Mouse (Mus musculus) left cerebral cortex, postnatal 36 days (tissue): ENCODE data around the gene Trpm3. TPM values are rescaled to one million over a fixed set of nuclear protein-coding genes. Genes with fewer than 3 reads are reported as not detected.

Experiments used
- DNase-seq, 2 experiments: peaks; one replicate each; pipeline ENCODE4 v3.0.0; 2021 to 2022; ENCODE audit warnings: low spot score in 2 of 2, mixed read lengths in 1 of 2
- intact Hi-C: fragments of 180-260 bp; cut with DNase I; formaldehyde crosslinking; loops from one replicate; pipeline ENCODE4 v1.15.1; 2025
- total RNA-seq, 2 experiments: library from RNA; stranded (reverse); gene quantifications; 2 replicates each; pipeline ENCODE4 v1.2.3; 2021

The Trpm3 gene
- total RNA-seq, 2 experiments from 2014 or later = 26.6 to 37.4 TPM

DNA sequence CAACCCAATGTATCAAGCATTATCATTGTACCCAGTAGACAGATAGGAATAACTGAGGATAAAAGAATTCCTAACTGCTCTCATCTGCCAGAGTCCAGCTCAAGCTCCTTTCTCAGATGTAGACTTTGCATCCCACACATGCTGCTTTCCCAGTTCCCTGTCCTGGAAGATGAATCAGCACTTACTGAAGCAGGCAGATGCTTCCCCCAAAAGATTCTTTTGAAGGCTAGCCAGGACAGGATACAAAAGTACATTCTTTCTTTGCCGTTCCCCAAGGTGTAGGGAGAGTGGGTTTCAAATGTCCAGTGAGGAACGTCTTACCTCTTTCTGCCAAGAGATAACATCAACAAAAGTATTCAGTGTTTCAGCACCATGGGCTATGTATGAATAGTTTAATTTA lies 556.6 kb downstream of the Trpm3 start:
- intact Hi-C loops = no loop called here
- DNase-seq = peak; percentile 13 to 21

- DNase-seq = no peak
- intact Hi-C loops = no loop called here
Observed at GRCm38 (mm10) chr19:22698737-22699136, 559.9 kb downstream of the Trpm3 start.

DNA sequence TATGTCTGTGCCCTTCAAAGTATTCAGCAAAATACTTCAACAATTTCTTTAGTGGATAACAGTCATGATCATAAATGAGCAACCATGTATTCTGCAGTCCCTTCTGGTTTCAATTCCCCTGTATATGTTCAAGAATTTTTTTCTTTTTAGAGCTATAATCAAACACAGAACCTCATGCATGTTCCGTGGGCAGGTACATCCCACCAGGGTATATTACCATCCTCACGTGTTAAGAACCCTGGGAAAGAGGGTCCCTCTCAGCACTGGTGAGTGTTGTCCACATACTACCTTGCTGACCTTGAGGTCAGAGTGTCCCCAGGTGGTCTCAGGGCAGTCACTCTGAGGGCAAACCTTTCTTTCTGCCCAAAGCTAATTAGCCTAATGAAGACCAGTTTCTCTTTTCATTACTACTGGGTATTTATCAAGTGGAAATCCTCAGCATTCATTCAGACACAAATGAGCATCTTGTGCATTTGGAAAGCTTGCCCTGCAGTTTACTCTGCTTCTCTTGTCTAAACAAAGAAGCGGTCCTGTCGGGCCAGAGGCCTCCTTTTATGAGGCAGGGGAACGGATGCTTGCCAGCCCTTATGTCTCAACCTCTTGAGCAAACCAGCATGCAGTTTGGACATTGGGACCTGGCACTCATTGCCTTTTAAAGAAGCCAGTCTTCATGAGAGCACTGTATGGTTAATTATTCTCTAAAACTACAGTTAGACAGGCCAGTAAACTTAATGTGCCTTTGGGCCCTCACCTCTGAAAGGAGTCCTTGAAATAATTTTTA lies 562.2 kb downstream of the Trpm3 start:
- intact Hi-C loops = no loop called here
- no peak for DNase-seq

DNA sequence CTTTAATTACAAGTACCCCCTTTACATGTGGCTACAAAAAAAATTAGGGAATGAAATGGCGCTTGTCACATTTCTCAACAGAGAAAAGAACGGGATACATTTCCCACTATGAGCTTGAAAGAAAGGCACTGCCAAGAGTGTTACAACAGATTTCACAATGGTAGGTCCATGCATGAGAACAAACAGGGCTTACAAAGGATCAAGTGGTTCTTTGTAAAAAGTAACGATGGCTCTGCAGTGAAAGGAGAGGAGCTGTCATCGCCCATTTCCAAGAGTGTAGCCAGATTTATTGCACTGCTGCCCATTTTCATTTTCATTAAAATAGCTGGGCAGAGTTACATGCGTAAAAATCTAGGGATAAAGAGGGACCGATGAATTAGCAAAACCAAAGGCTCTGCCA lies 565.0 kb downstream of the Trpm3 start:
- no peak for DNase-seq
- intact Hi-C loops = no loop called here

GRCm38 (mm10) chr19:22705414-22705813 lies 566.6 kb downstream of the Trpm3 start:
- intact Hi-C loops = no loop called here
- DNase-seq = no peak

- no peak for DNase-seq
- intact Hi-C loops = no loop called here
Observed at GRCm38 (mm10) chr19:22719027-22719426, 580.2 kb downstream of the Trpm3 start.

GRCm38 (mm10) chr19:22729846-22730245 lies 591.0 kb downstream of the Trpm3 start:
- DNase-seq = no peak
- intact Hi-C loops = no loop called here

DNA sequence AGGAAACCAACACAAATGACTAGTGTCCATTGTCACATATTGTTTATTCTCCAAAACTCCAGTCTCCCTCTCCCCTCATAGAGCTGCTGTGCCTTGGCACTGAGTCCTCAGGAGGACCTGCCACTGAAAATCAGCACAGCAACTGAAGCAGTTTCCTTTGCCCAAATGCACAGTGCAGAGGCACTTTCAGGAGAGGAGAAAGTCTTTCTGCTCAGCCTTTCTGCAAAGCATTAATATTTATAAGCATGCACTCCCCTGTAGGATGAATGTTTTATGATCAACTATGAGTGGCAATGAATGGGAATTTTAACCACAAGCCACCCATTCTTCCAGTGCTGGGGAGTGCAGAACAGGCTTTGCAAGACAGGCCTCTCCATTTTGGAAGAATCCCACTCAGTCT lies 592.1 kb downstream of the Trpm3 start:
- no peak for DNase-seq
- intact Hi-C loops = no loop called here

DNA sequence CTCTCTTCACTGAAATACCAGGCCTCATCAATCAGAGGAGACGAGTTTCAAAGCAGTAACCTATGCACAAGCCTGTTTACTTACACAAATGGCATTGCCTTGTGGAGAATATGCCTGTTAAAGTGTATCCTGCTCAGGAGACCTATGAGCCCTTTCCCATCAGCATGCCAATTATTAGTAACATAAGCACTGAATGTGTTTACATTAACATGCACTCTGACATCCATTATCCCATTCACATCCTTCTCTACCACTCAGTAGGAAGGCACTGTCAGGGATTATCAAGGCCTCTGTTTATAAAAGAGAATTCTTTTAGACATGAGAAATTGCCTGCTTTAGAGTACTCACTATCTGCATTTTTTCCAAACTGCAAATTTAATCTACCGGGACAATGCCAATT lies 598.0 kb downstream of the Trpm3 start:
- intact Hi-C loops = no loop called here
- no peak for DNase-seq

GRCm38 (mm10) chr19:22739240-22739639 lies 600.4 kb downstream of the Trpm3 start:
- no peak for DNase-seq
- intact Hi-C loops = no loop called here

DNA sequence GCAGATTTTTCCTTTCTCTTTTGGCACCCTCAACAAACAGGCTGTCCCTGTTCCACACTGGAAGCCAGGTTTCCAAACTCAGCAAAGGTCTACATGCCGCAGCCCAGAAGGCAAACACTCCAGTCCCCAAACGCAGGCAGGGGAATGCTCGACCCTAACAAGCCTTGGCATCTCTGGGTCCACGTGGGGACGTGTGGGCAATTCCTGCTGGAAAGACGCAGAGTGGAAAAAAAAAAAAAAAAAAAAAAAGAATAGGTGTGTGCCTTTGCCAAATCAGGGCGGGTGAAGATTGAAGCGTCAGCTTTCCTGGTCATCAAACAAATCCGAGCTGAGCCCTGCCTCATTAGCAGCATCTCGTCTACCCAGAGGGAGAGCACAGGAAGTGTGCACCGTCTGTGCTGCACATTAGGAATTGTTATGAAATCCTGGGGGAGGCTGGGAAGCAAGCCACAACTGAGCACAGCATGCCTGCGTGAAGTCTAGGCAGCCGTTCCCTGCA lies 614.5 kb downstream of the Trpm3 start:
- intact Hi-C loops = no loop called here
- DNase-seq = peak; percentile 53 to 57

- intact Hi-C loops = no loop called here
- DNase-seq = no peak
Observed at GRCm38 (mm10) chr19:22754071-22754470, 615.2 kb downstream of the Trpm3 start.

GRCm38 (mm10) chr19:22754498-22754897 lies 615.7 kb downstream of the Trpm3 start:
- intact Hi-C loops = no loop called here
- DNase-seq = no peak

DNA sequence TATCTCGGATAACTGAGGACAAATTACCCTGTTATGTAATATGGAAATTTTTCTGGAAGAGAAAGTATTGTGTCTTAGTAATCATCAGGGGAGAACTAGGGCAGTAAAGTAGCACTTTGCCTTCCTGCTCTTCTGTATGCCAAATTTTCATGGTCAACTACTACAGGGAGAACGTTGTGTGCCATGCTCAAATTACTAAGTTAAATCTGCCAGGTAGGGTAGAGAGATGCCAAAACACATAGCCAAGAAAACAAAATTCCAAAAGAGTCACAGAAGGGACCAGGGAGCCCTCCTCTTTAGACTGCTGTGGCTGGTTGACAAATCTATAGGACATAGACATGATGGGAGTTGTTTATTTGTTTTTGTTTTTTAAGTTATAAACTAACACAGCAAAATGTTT lies 619.6 kb downstream of the Trpm3 start:
- DNase-seq = no peak
- intact Hi-C loops = no loop called here

DNA sequence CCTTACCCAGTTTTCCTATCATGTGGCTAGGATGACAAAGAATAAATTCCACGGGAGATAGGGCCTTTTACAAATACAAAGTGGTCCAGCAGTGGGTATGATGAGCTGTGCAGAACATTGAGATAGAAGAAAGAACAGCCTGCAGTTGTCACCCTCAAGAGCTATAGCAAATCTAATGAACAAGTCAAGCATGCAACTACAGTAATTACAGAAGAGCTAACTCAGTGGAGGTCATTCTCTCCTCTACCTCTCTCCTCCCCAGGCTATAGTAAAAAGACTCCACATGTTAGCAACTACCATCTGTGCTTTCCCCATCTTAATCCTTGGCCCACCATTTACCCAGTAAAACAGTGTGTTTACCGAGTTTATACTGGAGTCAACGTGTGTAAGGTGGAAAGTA lies 629.4 kb downstream of the Trpm3 start:
- no peak for DNase-seq
- intact Hi-C loops = no loop called here

- intact Hi-C loops = no loop called here
- DNase-seq = no peak
Observed at GRCm38 (mm10) chr19:22775191-22775695, 636.4 kb downstream of the Trpm3 start.

GRCm38 (mm10) chr19:22780192-22780843 lies 641.5 kb downstream of the Trpm3 start:
- DNase-seq = no peak
- intact Hi-C loops = no loop called here

- peak; percentile 5 to 21 for DNase-seq
Observed at GRCm38 (mm10) chr19:22781579-22781978, 642.7 kb downstream of the Trpm3 start.

GRCm38 (mm10) chr19:22783745-22784144 lies 644.9 kb downstream of the Trpm3 start:
- DNase-seq = no peak
- intact Hi-C loops = no loop called here

More at GRCm38 (mm10) chr19:22781579-22781978, 642.7 kb downstream of the Trpm3 start:
- intact Hi-C loops = no loop called here

GRCm38 (mm10) chr19:22789753-22790152 lies 650.9 kb downstream of the Trpm3 start:
- DNase-seq = no peak
- intact Hi-C loops = no loop called here

GRCm38 (mm10) chr19:22796996-22797395 lies 658.1 kb downstream of the Trpm3 start:
- intact Hi-C loops = no loop called here
- no peak for DNase-seq
